Mouse (Mus musculus): ENCODE results near the gene Depdc7. TPM values are rescaled to one million over a fixed set of nuclear protein-coding genes. Genes with fewer than 3 reads are reported as not detected.

Gene Depdc7
- polyA plus RNA-seq, 1 experiment: 1.7 TPM

DNA sequence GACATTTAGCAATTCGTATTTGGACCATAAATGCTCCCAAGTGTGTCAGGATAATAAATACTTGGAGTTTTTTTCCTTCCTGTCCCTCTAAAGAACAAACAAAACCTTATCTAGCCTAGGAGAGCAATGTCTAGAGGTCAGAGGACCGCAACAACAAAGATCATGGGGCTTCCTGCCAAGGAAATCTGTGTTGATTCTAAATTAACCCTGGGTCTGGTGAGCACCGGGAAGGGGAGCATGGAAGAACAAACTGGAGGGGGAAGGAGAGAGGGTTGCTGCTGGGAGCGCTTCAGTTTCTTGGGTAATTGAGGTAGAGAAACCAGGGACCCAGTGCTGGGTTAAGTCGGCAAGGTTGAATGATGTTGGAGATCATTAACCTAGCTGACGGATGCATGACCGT lies 482 bp upstream of the Depdc7 start:
- H3K4me1 ChIP-seq (ENCODE audit: control insufficient read depth, insufficient read depth, low read length): no peaks in the 10 kb centered on the region
- no peak for TF ChIP-seq POLR2A (IDR thresholded peaks at IDR 0.05; ENCODE audit: borderline replicate concordance, control insufficient read depth, low read depth, low read length)
- TF ChIP-seq CTCF (IDR thresholded peaks at IDR 0.05; ENCODE audit: control insufficient read depth, insufficient read depth, low read length): no peak
- no peak overlapping the region for H3K4me3 ChIP-seq (replicated peaks; ENCODE audit: control insufficient read depth, low read depth, low read length)
- WGBS: 34% methylated on average over 7 of the region's 7 CpGs
- no peak overlapping the region for H3K27ac ChIP-seq (ENCODE audit: control insufficient read depth, insufficient read depth, low read depth, low read length, poor library complexity)

DNA sequence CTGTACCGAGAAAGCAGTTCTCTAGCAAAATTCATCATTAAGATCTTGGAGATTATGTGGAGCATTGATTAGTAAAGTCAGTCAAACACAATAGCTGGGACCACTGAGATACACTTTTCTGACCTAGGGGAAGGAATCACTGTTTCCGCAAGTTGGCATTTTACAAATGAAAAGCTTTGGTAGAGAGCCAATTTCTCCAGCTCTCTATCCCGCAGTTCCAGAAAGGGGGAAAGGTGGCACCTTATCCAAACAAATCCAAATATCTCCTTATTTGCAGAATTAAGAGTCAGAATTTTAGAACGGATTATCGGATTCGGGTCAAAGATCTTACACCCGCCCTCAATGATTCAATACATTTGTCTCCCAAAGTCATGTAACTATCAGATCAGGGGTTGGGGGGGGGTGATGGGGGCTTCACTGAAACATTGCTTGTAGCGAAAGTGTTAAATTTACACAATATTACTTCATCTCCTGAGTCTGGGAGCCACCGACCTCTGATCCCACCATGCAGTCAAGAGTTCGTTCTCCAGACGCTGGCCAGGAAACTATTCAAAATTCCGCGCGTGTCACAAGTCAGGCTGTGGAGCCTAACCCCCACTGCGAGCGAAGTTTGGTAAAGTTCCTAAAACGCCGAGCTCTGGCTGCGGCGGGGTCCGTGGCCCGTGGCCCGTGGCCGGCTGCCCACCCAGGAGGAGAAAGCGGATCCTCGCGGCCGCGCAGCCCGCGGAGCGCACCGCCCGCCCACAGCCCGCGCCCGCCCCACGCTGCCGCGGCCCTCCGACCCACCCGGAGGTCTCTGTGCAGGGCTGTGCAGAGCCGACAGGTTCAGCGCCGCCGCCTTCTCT lies 560 bp downstream of the Depdc7 start:
- 9% methylated on average over 46 of the region's 46 CpGs for WGBS
- no peak overlapping the region for H3K27ac ChIP-seq (ENCODE audit: control insufficient read depth, insufficient read depth, low read depth, low read length, poor library complexity)
- TF ChIP-seq CTCF (IDR thresholded peaks at IDR 0.05; ENCODE audit: control insufficient read depth, insufficient read depth, low read length) (no peak), POLR2A (IDR thresholded peaks at IDR 0.05; ENCODE audit: borderline replicate concordance, control insufficient read depth, low read depth, low read length) (no peak)
- H3K4me3 ChIP-seq (replicated peaks; ENCODE audit: control insufficient read depth, low read depth, low read length): peak overlapping the region; percentile 25
- H3K4me1 ChIP-seq (ENCODE audit: control insufficient read depth, insufficient read depth, low read length): no peaks in the 10 kb centered on the region

DNA sequence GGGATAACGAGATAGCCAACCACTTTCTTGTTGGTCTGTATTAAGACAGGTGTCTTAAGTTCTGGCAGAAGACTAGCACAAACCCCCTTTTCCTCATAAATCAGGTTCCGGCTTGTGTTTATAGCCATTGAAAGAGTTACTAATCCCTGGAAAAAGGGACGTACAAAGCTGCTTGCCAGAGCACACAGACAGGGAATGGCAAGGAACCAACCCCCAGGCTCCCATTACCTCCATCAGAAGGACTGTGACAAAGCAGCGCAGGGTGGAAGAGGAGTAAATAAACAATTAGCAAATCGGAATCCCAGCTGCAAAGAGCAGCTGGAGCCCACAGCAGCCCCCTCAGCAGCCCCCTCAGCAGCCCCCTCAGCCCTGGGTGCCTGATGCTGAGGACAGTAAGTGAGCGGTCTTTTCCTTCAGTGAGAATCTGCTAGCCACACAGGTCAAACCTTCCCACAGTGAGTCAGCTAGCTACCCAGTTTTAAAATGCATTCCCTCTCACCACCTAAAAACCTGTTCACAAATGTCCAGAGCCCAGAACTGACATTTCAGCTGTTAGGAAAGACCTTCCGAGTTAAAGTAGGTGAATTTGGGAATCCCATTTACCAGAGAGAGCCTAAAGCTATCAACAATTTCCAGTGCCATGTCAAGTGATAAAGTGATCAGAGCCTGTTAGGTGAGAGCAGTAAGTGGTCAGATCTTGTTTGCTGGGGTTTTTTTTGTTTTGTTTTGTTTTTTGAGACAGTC lies 1.5 kb downstream of the Depdc7 start:
- Histone ChIP-seq H3K4me3 (replicated peaks; ENCODE audit: control insufficient read depth, low read depth, low read length) (no peak overlapping the region), H3K27ac (ENCODE audit: control insufficient read depth, insufficient read depth, low read depth, low read length, poor library complexity) (no peak overlapping the region), H3K4me1 (ENCODE audit: control insufficient read depth, insufficient read depth, low read length) (no peaks in the 10 kb centered on the region)
- TF ChIP-seq CTCF (IDR thresholded peaks at IDR 0.05; ENCODE audit: control insufficient read depth, insufficient read depth, low read length) (no peak), POLR2A (IDR thresholded peaks at IDR 0.05; ENCODE audit: borderline replicate concordance, control insufficient read depth, low read depth, low read length) (no peak)
- WGBS: 79% methylated on average over 7 of the region's 7 CpGs

DNA sequence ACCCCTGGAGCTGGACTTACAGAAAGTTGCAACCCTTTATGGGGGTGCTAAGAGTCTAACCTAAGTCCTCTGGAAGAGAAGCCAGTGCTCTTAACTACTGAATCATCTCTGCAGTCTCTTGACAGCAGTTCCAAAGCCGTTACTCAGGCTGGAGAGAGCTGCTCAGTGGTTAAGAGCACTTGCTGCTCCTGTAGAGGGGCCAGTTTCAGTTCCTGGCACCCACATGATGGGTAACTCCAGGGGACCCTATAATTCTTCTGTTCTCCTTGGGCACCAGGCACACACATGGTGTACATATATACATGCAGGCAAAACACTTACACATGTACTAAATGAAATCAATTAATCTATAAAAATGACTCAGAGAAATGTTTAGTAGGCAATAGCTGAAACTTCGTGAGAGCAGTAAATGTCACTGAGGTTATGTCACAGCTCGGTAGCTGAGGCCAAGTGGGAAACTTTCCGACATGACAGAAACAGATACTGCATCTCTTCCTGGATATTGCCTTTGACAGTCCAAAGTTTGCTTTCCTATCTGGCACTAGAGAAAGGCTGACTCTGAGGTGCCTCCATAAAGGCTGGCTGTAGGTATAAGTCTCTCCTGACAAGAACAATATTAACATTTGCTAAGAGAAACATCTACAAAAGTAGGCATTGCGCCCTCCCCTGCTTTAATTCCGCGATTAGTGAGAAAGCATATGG lies 2.3 kb downstream of the Depdc7 start:
- Histone ChIP-seq H3K27ac (ENCODE audit: control insufficient read depth, insufficient read depth, low read depth, low read length, poor library complexity) (no peak overlapping the region), H3K4me3 (replicated peaks; ENCODE audit: control insufficient read depth, low read depth, low read length) (no peak overlapping the region), H3K4me1 (ENCODE audit: control insufficient read depth, insufficient read depth, low read length) (no peaks in the 10 kb centered on the region)
- no peak for TF ChIP-seq CTCF (IDR thresholded peaks at IDR 0.05; ENCODE audit: control insufficient read depth, insufficient read depth, low read length)
- no peak for TF ChIP-seq POLR2A (IDR thresholded peaks at IDR 0.05; ENCODE audit: borderline replicate concordance, control insufficient read depth, low read depth, low read length)
- 73% methylated on average over 7 of the region's 7 CpGs for WGBS

DNA sequence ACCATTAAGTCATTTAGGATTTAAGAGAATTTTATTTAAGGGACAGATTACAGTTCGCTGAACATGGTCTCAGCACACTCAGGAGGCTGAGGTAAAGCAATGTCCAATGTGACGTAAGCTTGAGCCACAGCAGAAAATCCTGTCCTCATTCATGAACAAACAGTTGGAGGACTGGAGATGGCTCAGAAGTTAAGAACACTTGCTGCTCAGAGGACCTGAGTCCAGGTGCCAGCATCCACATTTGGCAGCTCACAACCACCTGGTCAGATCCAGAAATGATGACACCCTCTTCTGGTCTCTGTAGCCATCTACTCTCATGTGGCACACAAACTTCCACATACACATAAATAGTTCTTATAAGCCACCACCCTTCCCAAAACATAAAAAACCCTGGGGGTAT lies 3.0 kb downstream of the Depdc7 start:
- H3K4me3 ChIP-seq (replicated peaks; ENCODE audit: control insufficient read depth, low read depth, low read length): no peak overlapping the region
- no peaks in the 10 kb centered on the region for H3K4me1 ChIP-seq (ENCODE audit: control insufficient read depth, insufficient read depth, low read length)
- no peak for TF ChIP-seq CTCF (IDR thresholded peaks at IDR 0.05; ENCODE audit: control insufficient read depth, insufficient read depth, low read length)
- TF ChIP-seq POLR2A (IDR thresholded peaks at IDR 0.05; ENCODE audit: borderline replicate concordance, control insufficient read depth, low read depth, low read length): no peak
- no peak overlapping the region for H3K27ac ChIP-seq (ENCODE audit: control insufficient read depth, insufficient read depth, low read depth, low read length, poor library complexity)
- WGBS: 74% methylated on average over 2 of the region's 2 CpGs

DNA sequence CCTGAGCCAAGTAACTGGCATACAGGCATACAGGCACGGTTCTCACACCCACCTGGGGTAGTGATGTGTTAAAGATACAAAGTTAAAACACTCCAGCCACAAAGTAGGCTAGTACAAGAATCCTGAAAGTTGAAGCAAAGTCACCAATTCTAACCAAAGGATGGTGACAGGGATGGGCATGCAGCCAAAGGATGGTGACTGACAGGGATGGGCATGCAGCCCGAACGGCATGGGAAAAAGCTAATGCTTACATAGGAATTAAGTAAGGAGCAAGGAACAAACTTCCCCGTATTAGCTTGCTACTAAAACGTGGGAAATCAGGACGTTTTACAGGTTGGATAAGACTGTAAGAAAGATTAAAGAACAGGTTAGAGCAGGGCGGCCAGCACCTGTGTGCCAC lies 6.4 kb downstream of the Depdc7 start:
- TF ChIP-seq CTCF (IDR thresholded peaks at IDR 0.05; ENCODE audit: control insufficient read depth, insufficient read depth, low read length) (no peak), POLR2A (IDR thresholded peaks at IDR 0.05; ENCODE audit: borderline replicate concordance, control insufficient read depth, low read depth, low read length) (no peak)
- WGBS: 74% methylated on average over 7 of the region's 7 CpGs
- no peak overlapping the region for H3K27ac ChIP-seq (ENCODE audit: control insufficient read depth, insufficient read depth, low read depth, low read length, poor library complexity)
- H3K4me3 ChIP-seq (replicated peaks; ENCODE audit: control insufficient read depth, low read depth, low read length): no peak overlapping the region
- peaks cover 1% of the 10 kb centered on the region for H3K4me1 ChIP-seq (ENCODE audit: control insufficient read depth, insufficient read depth, low read length)

DNA sequence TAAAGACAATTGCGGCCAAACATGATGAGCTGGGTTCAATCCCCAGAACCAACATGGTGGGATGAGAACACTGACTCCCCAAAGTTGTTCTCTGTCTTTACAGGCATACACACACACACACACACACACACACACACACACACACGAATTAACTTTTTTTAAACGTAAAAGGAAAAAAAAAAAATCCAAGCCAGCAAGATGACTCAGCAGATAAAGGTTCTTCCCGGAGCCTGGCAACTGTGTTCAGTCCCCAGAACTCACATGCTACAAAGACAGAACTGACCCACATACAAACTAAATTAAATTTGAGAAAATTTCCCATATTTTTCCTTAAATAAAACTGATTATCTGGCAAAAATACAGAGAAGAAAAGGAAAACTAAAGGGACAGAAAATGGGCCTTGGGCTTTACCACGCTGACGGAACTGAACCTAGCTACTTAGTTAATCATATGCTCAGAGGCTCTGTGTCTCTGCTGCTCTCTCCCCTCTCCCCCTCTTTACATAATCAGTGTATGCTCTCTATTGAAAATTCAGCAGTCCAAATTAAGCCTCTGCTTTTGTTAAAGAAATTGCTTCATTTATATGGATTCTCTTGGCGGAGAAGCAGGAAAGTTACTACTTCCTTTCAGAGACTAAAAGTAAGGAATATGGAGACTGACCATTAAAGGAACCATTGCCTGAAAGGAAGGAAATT lies 10.0 kb downstream of the Depdc7 start:
- Histone ChIP-seq H3K4me3 (replicated peaks; ENCODE audit: control insufficient read depth, low read depth, low read length) (no peak overlapping the region), H3K27ac (ENCODE audit: control insufficient read depth, insufficient read depth, low read depth, low read length, poor library complexity) (no peak overlapping the region), H3K4me1 (ENCODE audit: control insufficient read depth, insufficient read depth, low read length) (peaks cover 1% of the 10 kb centered on the region)
- no peak for TF ChIP-seq CTCF (IDR thresholded peaks at IDR 0.05; ENCODE audit: control insufficient read depth, insufficient read depth, low read length)
- TF ChIP-seq POLR2A (IDR thresholded peaks at IDR 0.05; ENCODE audit: borderline replicate concordance, control insufficient read depth, low read depth, low read length): no peak
- 45% methylated on average over 7 of the region's 7 CpGs for WGBS
